Mouse (Mus musculus) CH12.LX (cell line): ENCODE results near the gene Kcne4. TPM values are rescaled to one million over a fixed set of nuclear protein-coding genes. Genes with fewer than 3 reads are reported as not detected.
A peak's percentile ranks its signal among the peaks of the same experiment; 100 is the strongest.

Source experiments
- DNase-seq: peaks from one replicate; pipeline ENCODE4 v3.0.0-alpha.2; 2013; ENCODE audit errors: extremely low read depth
- H3K27ac ChIP-seq: 2 replicates; pipeline ENCODE4 v1.5.1; 2012; ENCODE audit warnings: low read depth, mild to moderate bottlenecking, control low read depth, moderate library complexity; ENCODE audit not compliant: insufficient read depth
- H3K27me3 ChIP-seq: replicated peaks from 2 replicates; pipeline ENCODE3; 2012; ENCODE audit warnings: inconsistent platforms
- H3K36me3 ChIP-seq, 2 experiments: replicated peaks in 1 of 2; 2 replicates each; pipeline versions ENCODE3 to v1.6.1; 2012; ENCODE audit warnings: inconsistent platforms in 1 of 2, low read length in 1 of 2, mild to moderate bottlenecking in 1 of 2, mixed read lengths in 1 of 2, moderate library complexity in 1 of 2; ENCODE audit not compliant: control insufficient read depth in 1 of 2, insufficient read depth in 1 of 2
- H3K4me1 ChIP-seq, 2 experiments: 2 replicates each; pipeline ENCODE4 v1.6.1; 2012; ENCODE audit warnings: inconsistent platforms in 1 of 2, moderate library complexity in 1 of 2; ENCODE audit not compliant: insufficient read depth in 2 of 2, control insufficient read depth in 1 of 2
- H3K4me2 ChIP-seq: 2 replicates; pipeline ENCODE4 v1.6.1; 2012; ENCODE audit warnings: low read depth, mild to moderate bottlenecking, control low read depth; ENCODE audit not compliant: poor library complexity, insufficient read depth, severe bottlenecking
- H3K4me3 ChIP-seq, 3 experiments: fragments of 150-350 bp in 1 of 3; sonication (generic) in 1 of 3; replicated peaks in 1 of 3; 2 replicates each; pipeline versions ENCODE3 to v1.5.1; 2011 to 2012; ENCODE audit warnings: low read depth in 2 of 3, low read length in 2 of 3, mild to moderate bottlenecking in 2 of 3, moderate library complexity in 2 of 3, control low read depth in 1 of 3, improper control_type of control experiment in 1 of 3, inconsistent platforms in 1 of 3, mixed read lengths in 1 of 3; ENCODE audit not compliant: poor library complexity in 1 of 3
- H3K79me2 ChIP-seq: replicated peaks from 2 replicates; pipeline ENCODE4 v1.6.1; 2012; ENCODE audit warnings: mild to moderate bottlenecking, moderate library complexity; ENCODE audit not compliant: control insufficient read depth, poor library complexity, insufficient read depth, severe bottlenecking; ENCODE audit errors: extremely low read depth
- H3K9ac ChIP-seq: 2 replicates; pipeline ENCODE4 v1.6.1; 2012; ENCODE audit warnings: low read depth, mild to moderate bottlenecking, control low read depth, moderate library complexity; ENCODE audit not compliant: insufficient read depth
- H3K9me3 ChIP-seq: replicated peaks from 2 replicates; pipeline ENCODE3; 2012; ENCODE audit warnings: low read length, inconsistent platforms, mixed read lengths
- BHLHE40 ChIP-seq: IDR thresholded peaks from 2 replicates; pipeline ENCODE4 v1.6.1; 2011; ENCODE audit warnings: mild to moderate bottlenecking, low read depth, low read length, improper control_type of control experiment
- CHD1 ChIP-seq: IDR thresholded peaks from 2 replicates; pipeline ENCODE4 v1.6.1; 2012; ENCODE audit warnings: low read depth, low read length, improper control_type of control experiment, inconsistent platforms
- CHD2 ChIP-seq: IDR thresholded peaks from 2 replicates; pipeline ENCODE4 v1.6.1; 2011; ENCODE audit warnings: low read length, improper control_type of control experiment
- ELF1 ChIP-seq: IDR thresholded peaks from 2 replicates; pipeline ENCODE4 v1.6.1; 2014; ENCODE audit warnings: low read depth, mild to moderate bottlenecking, inconsistent platforms, low read length, improper control_type of control experiment
- EP300 ChIP-seq: IDR thresholded peaks from 2 replicates; pipeline ENCODE4 v1.6.1; 2011; ENCODE audit warnings: low read length, improper control_type of control experiment
- ETS1 ChIP-seq: conservative IDR thresholded peaks from 2 replicates; pipeline ENCODE4 v1.6.1; 2012; ENCODE audit warnings: low read depth, mild to moderate bottlenecking, inconsistent platforms, low read length, improper control_type of control experiment, moderate library complexity
- HCFC1 ChIP-seq: IDR thresholded peaks from 2 replicates; pipeline ENCODE4 v1.6.1; 2012; ENCODE audit warnings: low read depth, mild to moderate bottlenecking, inconsistent platforms, low read length, improper control_type of control experiment
- IRF4 ChIP-seq: IDR thresholded peaks from 2 replicates; pipeline ENCODE4 v1.6.1; 2014; ENCODE audit warnings: low read depth, mild to moderate bottlenecking, inconsistent platforms, low read length, improper control_type of control experiment
- JUN ChIP-seq: IDR thresholded peaks from 2 replicates; pipeline ENCODE4 v1.6.1; 2011; ENCODE audit warnings: low read depth, mild to moderate bottlenecking, low read length, improper control_type of control experiment, moderate library complexity; ENCODE audit not compliant: insufficient read depth
- JUND ChIP-seq: conservative IDR thresholded peaks from 2 replicates; pipeline ENCODE4 v1.6.1; 2011; ENCODE audit warnings: low read depth, low read length, improper control_type of control experiment
- KAT2A ChIP-seq: IDR thresholded peaks from 2 replicates; pipeline ENCODE4 v1.6.1; 2012; ENCODE audit warnings: low read length, improper control_type of control experiment, inconsistent platforms; ENCODE audit not compliant: insufficient replicate concordance
- MAFK ChIP-seq: IDR thresholded peaks from 2 replicates; pipeline ENCODE4 v1.6.1; 2011; ENCODE audit warnings: low read length, improper control_type of control experiment; ENCODE audit not compliant: insufficient replicate concordance
- MAX ChIP-seq: IDR thresholded peaks from 2 replicates; pipeline ENCODE4 v1.6.1; 2011; ENCODE audit warnings: low read length, improper control_type of control experiment
- MAZ ChIP-seq: IDR thresholded peaks from 2 replicates; pipeline ENCODE4 v1.6.1; 2012; ENCODE audit warnings: low read depth, mild to moderate bottlenecking, inconsistent platforms, low read length, improper control_type of control experiment, moderate library complexity
- NRF1 ChIP-seq: IDR thresholded peaks from 2 replicates; pipeline ENCODE4 v1.6.1; 2014; ENCODE audit warnings: low read depth, mild to moderate bottlenecking, inconsistent platforms, low read length, improper control_type of control experiment, moderate library complexity
- POLR2A ChIP-seq: IDR thresholded peaks from 2 replicates; pipeline ENCODE4 v1.6.1; 2011; ENCODE audit warnings: low read depth, mild to moderate bottlenecking, improper control_type of control experiment, low read length
- RAD21 ChIP-seq: IDR thresholded peaks from 2 replicates; pipeline ENCODE4 v1.6.1; 2011; ENCODE audit warnings: low read depth, mild to moderate bottlenecking, low read length, improper control_type of control experiment, moderate library complexity
- RCOR1 ChIP-seq: conservative IDR thresholded peaks from 2 replicates; pipeline ENCODE4 v1.6.1; 2012; ENCODE audit warnings: low read depth, mild to moderate bottlenecking, inconsistent platforms, low read length, improper control_type of control experiment
- SMC3 ChIP-seq: IDR thresholded peaks from 2 replicates; pipeline ENCODE4 v1.6.1; 2011; ENCODE audit warnings: low read depth, low read length, improper control_type of control experiment
- TCF12 ChIP-seq: IDR thresholded peaks from 2 replicates; pipeline ENCODE4 v1.6.1; 2014; ENCODE audit warnings: low read depth, mild to moderate bottlenecking, inconsistent platforms, low read length, improper control_type of control experiment
- ZC3H11A ChIP-seq: IDR thresholded peaks from 2 replicates; pipeline ENCODE4 v1.6.1; 2012; ENCODE audit warnings: low read depth, mild to moderate bottlenecking, inconsistent platforms, low read length, improper control_type of control experiment
- ZMIZ1 ChIP-seq: IDR thresholded peaks from 2 replicates; pipeline ENCODE4 v1.6.1; 2012; ENCODE audit warnings: low read depth, mild to moderate bottlenecking, inconsistent platforms, low read length, improper control_type of control experiment
- ZNF384 ChIP-seq: IDR thresholded peaks from 2 replicates; pipeline ENCODE4 v1.6.1; 2012; ENCODE audit warnings: low read depth, low read length, improper control_type of control experiment, inconsistent platforms
- dilution Hi-C: fragments of 300-500 bp; cut with MboI; formaldehyde crosslinking; loops from 2 replicates; pipeline ENCODE4 v1.14.3; 2020; ENCODE audit warnings: low sequenced_read_pairs; ENCODE audit not compliant: extremely low pct_unique_long_range_greater_than_20kb, extremely low pct_ligation_motif_present
- in situ Hi-C: fragments of 300-500 bp; cut with MboI; formaldehyde crosslinking; loops from 3 replicates; pipeline ENCODE4 v1.14.3; 2019; ENCODE audit warnings: low sequenced_read_pairs, low pct_ligation_motif_present, low pct_unique_long_range_greater_than_20kb, mixed read lengths
- polyA plus RNA-seq: library from polyadenylated mRNA; unstranded; fragments of >175 nt; gene quantifications from 2 replicates; pipeline ENCODE4 v1.2.1, GENCODE M21; 2012; ENCODE audit warnings: low read depth; ENCODE audit not compliant: insufficient read length
- total RNA-seq, 2 experiments: library from RNA; depleted of rRNA; stranded (reverse); fragments of 300-350 nt in 1 of 2; fragments of >200 nt in 1 of 2; gene quantifications; 2 replicates each; pipeline ENCODE4 v1.2.3; 2012 to 2014

Gene Kcne4
- total and polyA plus RNA-seq, 3 experiments: not detected

DNA sequence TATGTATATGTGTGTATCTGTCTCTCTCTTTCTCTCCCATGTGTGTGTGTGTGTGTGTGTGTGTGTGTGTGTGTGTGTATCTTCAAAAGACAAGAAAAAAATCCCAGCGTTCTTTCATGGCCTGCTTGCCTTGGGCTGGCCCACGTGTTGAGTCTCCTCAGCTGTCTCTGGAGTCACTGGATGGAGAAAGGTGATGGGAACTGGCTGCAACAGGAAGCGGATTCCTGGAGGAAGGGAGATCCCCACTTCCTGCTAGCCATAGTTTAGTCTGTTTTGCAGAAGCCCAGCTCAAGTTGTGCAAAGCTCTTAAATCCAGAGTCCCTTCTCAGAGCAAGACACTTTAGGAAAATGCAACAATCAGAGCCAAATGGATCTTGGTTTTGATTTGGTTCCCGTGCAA is 6.7 kb upstream of the Kcne4 start:
- no peaks in the 10 kb centered on the region for H3K9me3 ChIP-seq
- no peaks in the 10 kb centered on the region for H3K27me3 ChIP-seq
- no peak overlapping the region for H3K9ac ChIP-seq
- dilution Hi-C loops (no loop called here), in situ Hi-C loops (no loop called here)
- TF ChIP-seq ZNF384 (no peak), JUND (no peak), JUN (no peak), SMC3 (no peak), TCF12 (no peak), IRF4 (no peak), MAZ (no peak), MAX (no peak), POLR2A (no peak), CHD2 (no peak), ELF1 (no peak), RCOR1 (no peak), NRF1 (no peak)
- no peak for DNase-seq
- no peaks in the 10 kb centered on the region for H3K79me2 ChIP-seq
- no peak overlapping the region for H3K4me3 ChIP-seq
- no peak overlapping the region for H3K27ac ChIP-seq
- no peak overlapping the region for H3K4me2 ChIP-seq
- H3K4me1 ChIP-seq: peaks cover 0 to 12% of the 10 kb centered on the region in 2 experiments; a peak in 2 of 4 replicates
- H3K36me3 ChIP-seq: no peaks in the 10 kb centered on the region

DNA sequence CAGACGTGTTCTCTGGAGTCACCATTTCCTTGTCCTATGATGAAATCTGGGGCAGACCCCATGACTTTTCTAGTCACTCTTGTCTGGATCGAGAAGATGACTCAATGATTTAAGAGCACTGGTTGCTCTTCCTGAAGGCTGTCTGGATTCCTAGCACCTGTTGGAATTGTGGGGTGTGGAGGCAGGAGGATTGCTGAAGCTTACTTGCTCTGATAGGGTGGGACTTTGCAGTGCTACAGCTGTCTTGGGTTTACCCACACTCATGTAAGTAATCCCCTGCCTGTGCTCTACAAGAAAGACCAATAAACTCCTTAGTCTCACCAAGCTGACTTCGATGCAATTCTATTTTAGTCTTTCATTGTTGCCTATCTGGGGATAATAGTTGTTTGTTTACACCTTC is 5.7 kb upstream of the Kcne4 start:
- no peak overlapping the region for H3K9ac ChIP-seq
- no peaks in the 10 kb centered on the region for H3K36me3 ChIP-seq
- no peak overlapping the region for H3K4me2 ChIP-seq
- no peak for TF ChIP-seq KAT2A
- TF ChIP-seq ZC3H11A: no peak
- no peaks in the 10 kb centered on the region for H3K27me3 ChIP-seq
- in situ Hi-C loops (no loop called here), dilution Hi-C loops (no loop called here)
- no peak for DNase-seq
- peaks cover 0 to 12% of the 10 kb centered on the region in 2 experiments; a peak in 2 of 4 replicates for H3K4me1 ChIP-seq
- H3K4me3 ChIP-seq: no peak overlapping the region
- no peaks in the 10 kb centered on the region for H3K9me3 ChIP-seq
- no peaks in the 10 kb centered on the region for H3K79me2 ChIP-seq
- H3K27ac ChIP-seq: no peak overlapping the region

DNA sequence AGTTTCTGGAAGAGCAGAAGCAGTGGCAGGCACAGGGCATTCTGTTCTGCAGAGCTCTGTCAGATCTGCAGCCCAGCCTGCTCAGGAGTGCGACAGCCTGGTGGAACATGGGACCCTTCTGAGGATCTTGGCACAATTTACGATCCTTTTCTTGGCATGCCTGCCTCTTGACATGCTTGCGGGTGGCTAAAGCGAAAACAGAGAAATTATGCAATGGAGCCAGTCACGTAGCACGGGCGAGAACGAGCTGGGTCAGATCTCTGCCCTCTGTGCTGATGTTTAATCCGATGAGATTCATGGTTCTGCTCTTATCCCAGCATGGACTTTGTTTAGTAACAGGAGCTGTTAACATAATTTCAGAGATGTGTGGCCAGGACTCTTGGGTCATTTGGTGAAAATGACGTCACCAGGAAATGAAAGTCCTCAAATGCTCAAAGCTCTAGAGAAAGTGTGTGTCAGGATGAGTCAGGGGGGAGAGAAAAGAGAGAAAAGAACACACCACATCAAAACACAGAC is 4.5 kb upstream of the Kcne4 start:
- no peak overlapping the region for H3K9ac ChIP-seq
- H3K4me3 ChIP-seq: no peak overlapping the region
- no peaks in the 10 kb centered on the region for H3K36me3 ChIP-seq
- DNase-seq: peak; percentile 61
- no peak overlapping the region for H3K27ac ChIP-seq
- H3K9me3 ChIP-seq: no peaks in the 10 kb centered on the region
- H3K4me1 ChIP-seq: peaks cover 0 to 12% of the 10 kb centered on the region in 2 experiments; a peak in 2 of 4 replicates
- H3K4me2 ChIP-seq: no peak overlapping the region
- no peaks in the 10 kb centered on the region for H3K27me3 ChIP-seq
- in situ Hi-C loops (no loop called here), dilution Hi-C loops (no loop called here)
- TF ChIP-seq BHLHE40 (peak; percentile 76), CHD1 (no peak), EP300 (peak; percentile 71), ZMIZ1 (no peak), JUN (peak; percentile 94), RCOR1 (peak; percentile 53; the same call in 1 of the 2 replicates), IRF4 (peak; percentile 88), HCFC1 (no peak), MAFK (peak; percentile 77), RAD21 (no peak), JUND (peak; percentile 92), ETS1 (peak; percentile 59)
- H3K79me2 ChIP-seq: no peaks in the 10 kb centered on the region
